Mouse (Mus musculus) embryonic facial prominence, embryonic 12.5 days (tissue): ENCODE data around the gene Rpl29. TPM values are rescaled to one million over a fixed set of nuclear protein-coding genes. Genes with fewer than 3 reads are reported as not detected.
A peak's percentile ranks its signal among the peaks of the same experiment; 100 is the strongest.

Experiments used
- ATAC-seq: fragments of 200-750 bp; cut with Nextera tagmentation; 2 replicates; pipeline ENCODE4 v1.8.0; 2017; ENCODE audit not compliant: insufficient number of reproducible peaks, insufficient read depth, low FRiP score, low TSS enrichment
- H3K27ac ChIP-seq: fragments of 300-500 bp; sonication (generic); 2 replicates; pipeline ENCODE4 v1.5.1; 2016; ENCODE audit warnings: mild to moderate bottlenecking
- H3K27me3 ChIP-seq: fragments of 300-500 bp; sonication (generic); 2 replicates; pipeline ENCODE4 v1.6.1; 2016; ENCODE audit warnings: mild to moderate bottlenecking, moderate library complexity
- H3K36me3 ChIP-seq: fragments of 300-500 bp; sonication (generic); 2 replicates; pipeline ENCODE4 v1.6.1; 2016; ENCODE audit warnings: mild to moderate bottlenecking
- H3K4me1 ChIP-seq: fragments of 300-500 bp; sonication (generic); 2 replicates; pipeline ENCODE4 v1.6.1; 2016
- H3K4me2 ChIP-seq: fragments of 300-500 bp; sonication (generic); replicated peaks from 2 replicates; pipeline ENCODE4 v1.6.1; 2016; ENCODE audit warnings: mild to moderate bottlenecking, moderate library complexity
- H3K4me3 ChIP-seq: fragments of 300-500 bp; sonication (generic); 2 replicates; pipeline ENCODE4 v1.5.1; 2016; ENCODE audit warnings: mild to moderate bottlenecking
- H3K9ac ChIP-seq: fragments of 300-500 bp; sonication (generic); 2 replicates; pipeline ENCODE4 v1.6.1; 2016; ENCODE audit warnings: mild to moderate bottlenecking, moderate library complexity
- H3K9me3 ChIP-seq: fragments of 300-500 bp; sonication (generic); 2 replicates; pipeline ENCODE4 v1.6.1; 2016; ENCODE audit warnings: mild to moderate bottlenecking, moderate library complexity
- WGBS: fragments of 180-500 bp; shearing (Covaris S2); methylation state at CpG from one replicate; pipeline ENCODE4 v1.1.7; 2016; 5-methylcytosine and 5-hydroxymethylcytosine counted together
- polyA plus RNA-seq: library from polyadenylated mRNA; unstranded; fragments of >200 nt; fragmentation: Nextera tagmentation; extraction: Ambion mirVana; gene quantifications from 2 replicates; pipeline ENCODE4 v1.2.1, GENCODE M21; 2016

Gene Rpl29
- 878 and 882 TPM in 2 replicates for polyA plus RNA-seq

DNA sequence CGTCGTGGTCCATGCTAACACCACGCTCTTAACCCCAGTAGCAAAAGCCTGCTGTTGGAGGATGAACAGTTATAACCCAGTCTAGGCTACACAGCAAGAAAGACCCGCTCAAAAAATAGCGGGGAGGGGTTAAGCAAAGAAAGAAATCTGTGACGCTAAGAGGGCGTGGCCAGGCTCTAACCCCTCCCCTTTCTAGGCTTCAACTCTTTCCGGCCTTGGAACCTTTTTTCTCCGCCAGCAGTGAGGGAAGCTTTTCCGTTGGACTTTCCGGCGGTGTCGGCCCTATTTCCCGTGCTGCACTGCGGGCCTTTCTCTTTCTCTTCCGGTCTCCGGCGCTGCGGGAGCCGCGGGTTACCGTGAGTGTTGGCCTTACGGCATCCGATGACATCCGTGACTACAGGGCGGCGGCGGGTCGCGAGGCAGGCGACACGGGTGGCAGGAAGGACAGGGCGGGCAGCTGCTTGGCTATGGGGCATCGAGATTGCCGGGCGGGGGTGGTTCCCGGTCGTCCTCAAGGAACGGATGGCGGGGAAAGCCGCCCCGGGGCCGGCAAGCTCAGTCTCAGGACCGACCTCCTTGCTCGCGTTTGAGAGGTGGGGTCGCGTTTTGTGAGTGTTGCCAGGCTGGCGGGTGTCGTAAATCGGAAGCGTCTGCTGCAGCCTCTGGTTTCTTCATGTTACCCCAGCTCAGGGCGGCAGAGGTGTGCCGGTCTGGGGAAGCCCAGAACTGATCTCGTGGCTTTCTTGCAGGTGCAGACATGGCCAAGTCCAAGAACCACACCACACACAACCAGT is at the start of gene Rpl29:
Gene Rpl29, plus strand, starts transcription at position 234 of the 794 bp plus-strand sequence.
- ATAC-seq: peak; percentile 90
- H3K4me3 ChIP-seq: peak within 1 kb of the TSS; percentile 71
- WGBS: under 1% methylated on average over 55 of the region's 55 CpGs

GRCm38 (mm10) chr9:106386181-106386864 is 42.9 kb upstream of the Rpl29 start:
- Histone ChIP-seq H3K4me1 (peaks cover 16% of the 10 kb centered on the region), H3K9ac (no peak overlapping the region), H3K4me2 (no peak overlapping the region), H3K27me3 (no peaks in the 10 kb centered on the region), H3K27ac (no peak overlapping the region), H3K9me3 (no peaks in the 10 kb centered on the region), H3K4me3 (no peak overlapping the region), H3K36me3 (no peaks in the 10 kb centered on the region)
- no peak for ATAC-seq
- 89% methylated on average over 12 of the region's 12 CpGs for WGBS

More for the DNA sequence above, at the start of gene Rpl29:
- peak within 1 kb of the TSS; percentile 64 for H3K4me2 ChIP-seq
- no peaks in the 10 kb centered on the region for H3K27me3 ChIP-seq
- H3K9me3 ChIP-seq: no peaks in the 10 kb centered on the region
- H3K4me1 ChIP-seq: peaks cover 7% of the 10 kb centered on the region
- peaks cover 36% of the 10 kb centered on the region for H3K36me3 ChIP-seq
- H3K27ac ChIP-seq: peak within 1 kb of the TSS; percentile 96
- H3K9ac ChIP-seq: peak within 1 kb of the TSS; percentile 90

GRCm38 (mm10) chr9:106392828-106393527 is 36.3 kb upstream of the Rpl29 start:
- Histone ChIP-seq H3K9ac (no peak overlapping the region), H3K4me1 (peaks cover 16% of the 10 kb centered on the region; the same call in 1 of the 2 replicates), H3K4me3 (no peak overlapping the region), H3K4me2 (no peak overlapping the region), H3K9me3 (no peaks in the 10 kb centered on the region), H3K27ac (no peak overlapping the region), H3K27me3 (no peaks in the 10 kb centered on the region), H3K36me3 (no peaks in the 10 kb centered on the region)
- whole genome bisulfite sequencing: 72% methylated on average over 11 of the region's 11 CpGs
- ATAC-seq: no peak

DNA sequence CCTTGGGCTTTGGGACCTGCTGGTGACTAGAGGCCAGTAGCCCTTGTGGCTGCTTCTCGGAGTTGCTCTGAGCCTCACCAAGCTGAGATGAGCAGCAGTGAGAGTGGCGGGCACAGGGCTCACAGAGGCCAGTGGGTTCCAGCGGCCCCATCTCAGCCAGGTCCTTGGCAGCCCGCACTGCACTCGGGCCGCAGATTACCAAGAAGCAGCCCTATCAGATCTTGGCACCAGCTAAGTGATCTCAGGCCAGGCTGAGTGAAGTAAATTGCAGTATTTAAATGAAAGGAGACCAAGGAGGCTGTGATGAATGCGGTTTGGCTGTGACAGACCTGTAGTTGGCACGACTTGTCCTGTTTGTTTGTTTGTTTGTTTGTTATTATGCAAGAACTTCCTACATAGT is 35.7 kb upstream of the Rpl29 start:
- Histone ChIP-seq H3K4me3 (no peak overlapping the region), H3K4me2 (no peak overlapping the region), H3K27ac (no peak overlapping the region), H3K4me1 (peaks cover 16% of the 10 kb centered on the region; the same call in 1 of the 2 replicates), H3K9ac (no peak overlapping the region), H3K9me3 (no peaks in the 10 kb centered on the region), H3K27me3 (no peaks in the 10 kb centered on the region), H3K36me3 (no peaks in the 10 kb centered on the region)
- 88% methylated on average over 8 of the region's 8 CpGs for WGBS
- no peak for ATAC-seq

GRCm38 (mm10) chr9:106394649-106395602 is 34.3 kb upstream of the Rpl29 start:
- H3K9ac ChIP-seq: no peak overlapping the region
- no peaks in the 10 kb centered on the region for H3K27me3 ChIP-seq
- H3K27ac ChIP-seq: 0 out of 2 replicates have a peak overlapping the region, but pooled peaks have one; percentile 23
- no peaks in the 10 kb centered on the region for H3K36me3 ChIP-seq
- WGBS: 53% methylated on average over 11 of the region's 11 CpGs
- no peak for ATAC-seq
- H3K4me2 ChIP-seq: no peak overlapping the region
- peaks cover 19% of the 10 kb centered on the region; the same call in 1 of the 2 replicates for H3K4me1 ChIP-seq
- no peak overlapping the region for H3K4me3 ChIP-seq
- no peaks in the 10 kb centered on the region for H3K9me3 ChIP-seq

DNA sequence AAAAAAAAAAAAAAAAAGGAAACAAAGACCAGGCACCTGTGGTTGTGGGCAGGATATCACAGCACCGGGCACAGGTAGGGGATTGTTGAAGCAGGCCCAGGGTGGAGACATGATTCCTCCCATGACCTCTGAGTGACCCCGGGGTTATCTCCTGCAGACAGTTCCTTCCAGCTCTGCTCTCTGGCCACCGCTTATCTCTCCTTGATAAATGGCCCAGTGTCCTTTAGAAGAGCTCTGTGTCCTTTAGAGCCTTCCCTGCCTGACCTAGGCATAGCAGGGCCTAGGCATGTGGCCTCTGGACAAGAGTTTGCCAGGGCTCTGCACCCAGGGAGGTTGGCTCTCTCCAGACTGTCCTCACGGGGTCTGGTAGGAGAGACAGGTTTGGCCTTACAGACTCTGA is 31.5 kb upstream of the Rpl29 start:
- H3K9ac ChIP-seq: no peak overlapping the region; the same call in 1 of the 2 replicates
- peaks cover 22% of the 10 kb centered on the region; the same call in 1 of the 2 replicates for H3K4me1 ChIP-seq
- WGBS: 76% methylated on average over 4 of the region's 4 CpGs
- H3K9me3 ChIP-seq: no peaks in the 10 kb centered on the region
- no peaks in the 10 kb centered on the region for H3K36me3 ChIP-seq
- H3K27me3 ChIP-seq: no peaks in the 10 kb centered on the region
- H3K4me3 ChIP-seq: no peak overlapping the region
- H3K4me2 ChIP-seq: no peak overlapping the region
- H3K27ac ChIP-seq: no peak overlapping the region
- ATAC-seq: no peak

DNA sequence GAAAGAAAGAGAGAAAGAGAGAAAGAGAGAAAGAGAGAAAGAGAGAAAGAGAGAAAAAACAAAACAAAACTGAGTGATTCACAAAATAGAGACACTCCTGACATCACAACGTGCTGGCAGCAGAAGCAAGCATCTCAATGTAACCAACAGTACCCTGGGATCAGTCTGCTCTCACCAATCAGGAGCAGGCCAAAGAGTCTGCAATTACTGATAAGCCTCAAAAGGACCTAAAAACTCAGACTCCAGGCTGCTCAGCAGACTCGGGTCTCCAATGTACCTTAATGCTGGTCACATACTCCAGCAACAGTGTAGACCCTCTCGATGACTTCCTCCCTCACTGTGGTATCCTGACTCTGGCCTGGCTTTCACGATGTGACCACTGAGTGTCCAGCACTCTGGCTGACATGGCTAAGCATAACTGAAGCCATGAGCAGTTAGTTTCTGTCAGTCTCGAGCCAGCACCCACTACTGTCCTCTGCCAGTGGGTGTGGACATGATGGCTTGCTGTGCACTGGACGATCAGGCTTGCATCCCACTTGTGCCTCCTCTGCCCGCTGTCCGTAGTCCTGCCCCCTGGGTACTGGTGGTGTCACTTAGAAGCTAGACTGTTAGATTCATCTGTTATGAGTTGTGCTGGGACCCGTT is 30.5 kb upstream of the Rpl29 start:
- no peak overlapping the region for H3K4me2 ChIP-seq
- H3K36me3 ChIP-seq: no peaks in the 10 kb centered on the region
- H3K27ac ChIP-seq: no peak overlapping the region
- WGBS: 81% methylated on average over 9 of the region's 9 CpGs
- H3K27me3 ChIP-seq: no peaks in the 10 kb centered on the region
- H3K9me3 ChIP-seq: no peaks in the 10 kb centered on the region
- H3K4me3 ChIP-seq: no peak overlapping the region
- no peak for ATAC-seq
- H3K9ac ChIP-seq: no peak overlapping the region
- H3K4me1 ChIP-seq: peaks cover 17% of the 10 kb centered on the region; the same call in 1 of the 2 replicates

- H3K9me3 ChIP-seq: no peaks in the 10 kb centered on the region
- H3K4me1 ChIP-seq: peaks cover 11% of the 10 kb centered on the region; the same call in 1 of the 2 replicates
- no peak for ATAC-seq
- WGBS: 45% methylated on average over 3 of the region's 3 CpGs
- H3K27me3 ChIP-seq: no peaks in the 10 kb centered on the region
- H3K27ac ChIP-seq: no peak overlapping the region
- H3K4me2 ChIP-seq: no peak overlapping the region
- no peak overlapping the region for H3K4me3 ChIP-seq
- no peak overlapping the region for H3K9ac ChIP-seq
- H3K36me3 ChIP-seq: no peaks in the 10 kb centered on the region
These were observed 29.4 kb upstream of the Rpl29 start for GRCm38 (mm10) chr9:106399808-106400207.

DNA sequence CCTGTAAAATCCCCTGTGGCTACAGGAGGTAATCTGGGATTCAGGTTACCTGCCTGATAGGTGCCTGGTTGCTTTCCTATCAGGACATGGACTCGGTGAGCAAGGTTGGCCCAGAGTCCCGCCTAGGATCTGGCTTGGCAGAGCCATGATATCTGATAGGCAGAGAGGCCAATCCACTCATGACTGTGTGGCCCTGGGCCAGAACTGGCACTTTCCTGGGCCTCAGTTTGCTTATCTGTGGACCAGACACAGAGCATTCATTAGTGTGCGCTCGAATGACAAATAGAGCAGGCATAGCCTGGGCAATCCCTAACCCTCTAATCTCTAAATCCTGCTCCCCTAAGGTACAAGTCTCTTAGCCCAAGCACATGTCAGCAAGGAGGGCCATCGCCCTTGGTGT is 27.1 kb upstream of the Rpl29 start:
- no peak overlapping the region for H3K4me2 ChIP-seq
- H3K9me3 ChIP-seq: no peaks in the 10 kb centered on the region
- ATAC-seq: no peak
- no peak overlapping the region for H3K27ac ChIP-seq
- no peaks in the 10 kb centered on the region for H3K36me3 ChIP-seq
- no peaks in the 10 kb centered on the region for H3K27me3 ChIP-seq
- H3K9ac ChIP-seq: no peak overlapping the region
- no peak overlapping the region for H3K4me3 ChIP-seq
- H3K4me1 ChIP-seq: peaks cover 13% of the 10 kb centered on the region; the same call in 1 of the 2 replicates
- WGBS: 74% methylated on average over 5 of the region's 5 CpGs

DNA sequence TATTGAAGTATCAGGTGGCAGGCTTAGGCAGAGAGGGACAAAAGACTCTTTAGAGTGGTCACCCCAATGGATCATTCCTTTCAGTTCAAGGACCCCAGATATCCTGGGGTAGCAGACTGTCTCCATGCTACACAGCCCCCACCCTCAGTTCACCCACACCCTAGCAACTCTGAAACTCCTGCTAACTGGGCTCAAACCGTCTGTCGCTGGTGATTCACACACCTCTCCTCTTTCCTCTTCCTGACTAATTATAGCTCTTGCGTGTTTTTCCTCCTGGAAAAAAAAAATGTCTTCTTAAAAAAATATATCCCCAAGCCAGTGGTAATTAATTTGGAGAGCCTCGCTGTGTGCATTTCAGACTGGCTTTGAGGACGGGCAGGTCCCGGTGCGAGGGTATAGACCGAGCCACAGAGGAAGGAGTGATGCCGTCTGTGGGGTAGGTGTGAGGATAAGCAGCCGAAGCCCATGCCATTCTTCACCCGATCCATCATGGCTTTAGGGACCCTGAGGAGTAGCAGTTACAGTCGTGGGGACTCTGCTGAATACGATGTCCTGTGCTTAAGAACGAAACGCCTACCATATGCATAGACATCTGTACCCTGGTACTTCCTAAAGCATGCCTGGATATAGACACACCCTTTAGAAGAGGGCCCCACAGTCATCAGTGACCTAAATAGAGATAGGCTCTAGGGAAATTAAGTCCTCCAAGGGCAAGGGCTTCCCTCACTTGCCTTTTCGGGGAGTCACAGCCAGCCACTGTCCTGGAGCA is 26.5 kb upstream of the Rpl29 start:
- Histone ChIP-seq H3K36me3 (no peaks in the 10 kb centered on the region), H3K4me1 (peaks cover 13% of the 10 kb centered on the region; the same call in 1 of the 2 replicates), H3K9me3 (no peaks in the 10 kb centered on the region), H3K4me3 (no peak overlapping the region), H3K9ac (no peak overlapping the region), H3K27me3 (no peaks in the 10 kb centered on the region), H3K27ac (no peak overlapping the region), H3K4me2 (no peak overlapping the region)
- WGBS: 70% methylated on average over 16 of the region's 16 CpGs
- ATAC-seq: no peak
